Mouse (Mus musculus): ENCODE data around the gene Prkcsh. TPM values are rescaled to one million over a fixed set of nuclear protein-coding genes. Genes with fewer than 3 reads are reported as not detected.

Prkcsh gene
- polyA plus RNA-seq, 1 experiment from 2014 or later, result 79.5 TPM

- no peaks in the 10 kb centered on the region for H3K36me3 ChIP-seq
- H3K4me1 ChIP-seq (replicated peaks), result peaks cover 23% of the 10 kb centered on the region
- no peak overlapping the region for H3K27ac ChIP-seq (ENCODE audit: poor library complexity, severe bottlenecking)
- H3K4me3 ChIP-seq, result peak overlapping the region; percentile 59; the same call in 1 of the 2 replicates
- WGBS, result 5% methylated on average over 36 of the region's 36 CpGs
- no peaks in the 10 kb centered on the region for H3K9me3 ChIP-seq (replicated peaks)
- no peak for ATAC-seq (ENCODE audit: insufficient number of reproducible peaks, low FRiP score)
- no peak overlapping the region for H3K9ac ChIP-seq
- peaks cover 98% of the 10 kb centered on the region for H3K27me3 ChIP-seq (replicated peaks)
- peak overlapping the region; percentile 94 for H3K4me2 ChIP-seq
These were observed 14.8 kb upstream of the Prkcsh start for GRCm38 (mm10) chr9:21987592-21988342.

GRCm38 (mm10) chr9:21988421-21989101 lies 14.0 kb upstream of the Prkcsh start:
- H3K4me2 ChIP-seq, result peak overlapping the region; percentile 94
- H3K4me3 ChIP-seq, result peak overlapping the region; percentile 59
- 0 out of 2 replicates have a peak, but pooled peaks have one; percentile 20 for ATAC-seq (ENCODE audit: insufficient number of reproducible peaks, low FRiP score)
- peaks cover 23% of the 10 kb centered on the region for H3K4me1 ChIP-seq (replicated peaks)
- H3K36me3 ChIP-seq, result no peaks in the 10 kb centered on the region
- WGBS, result 1% methylated on average over 32 of the region's 32 CpGs
- H3K27me3 ChIP-seq (replicated peaks), result peaks cover 98% of the 10 kb centered on the region
- no peak overlapping the region for H3K27ac ChIP-seq (ENCODE audit: poor library complexity, severe bottlenecking)
- H3K9me3 ChIP-seq (replicated peaks), result no peaks in the 10 kb centered on the region
- peak overlapping the region; percentile 64 for H3K9ac ChIP-seq

- WGBS, result 1% methylated on average over 42 of the region's 42 CpGs
- Histone ChIP-seq H3K4me2 (peak within 1 kb of the TSS; percentile 94), H3K9me3 (replicated peaks) (no peaks in the 10 kb centered on the region), H3K27ac (ENCODE audit: poor library complexity, severe bottlenecking) (no peak within 1 kb of the TSS), H3K9ac (peak within 1 kb of the TSS; percentile 64), H3K4me3 (peak within 1 kb of the TSS; percentile 59), H3K4me1 (replicated peaks) (peaks cover 23% of the 10 kb centered on the region), H3K36me3 (no peaks in the 10 kb centered on the region), H3K27me3 (replicated peaks) (peaks cover 99% of the 10 kb centered on the region)
- no peak for ATAC-seq (ENCODE audit: insufficient number of reproducible peaks, low FRiP score)
These were observed 13.1 kb upstream of the Prkcsh start, which contains the start of gene Rgl3 for GRCm38 (mm10) chr9:21989230-21990110. Rgl3 (minus strand) TSS chr9:21989446.

- Histone ChIP-seq H3K4me1 (replicated peaks) (peaks cover 23% of the 10 kb centered on the region), H3K4me3 (no peak overlapping the region), H3K36me3 (no peaks in the 10 kb centered on the region), H3K27ac (ENCODE audit: poor library complexity, severe bottlenecking) (no peak overlapping the region), H3K27me3 (replicated peaks) (peaks cover 80% of the 10 kb centered on the region), H3K9me3 (replicated peaks) (no peaks in the 10 kb centered on the region; the same call in 1 of the 2 replicates), H3K9ac (no peak overlapping the region), H3K4me2 (no peak overlapping the region)
- ATAC-seq (ENCODE audit: insufficient number of reproducible peaks, low FRiP score), result no peak
- WGBS, result 68% methylated on average over 4 of the region's 4 CpGs
These were observed 10.4 kb upstream of the Prkcsh start for GRCm38 (mm10) chr9:21992227-21992626.

GRCm38 (mm10) chr9:21996178-21996867 lies 6.3 kb upstream of the Prkcsh start:
- no peak for ATAC-seq (ENCODE audit: insufficient number of reproducible peaks, low FRiP score)
- H3K27me3 ChIP-seq (replicated peaks), result peaks cover 48% of the 10 kb centered on the region
- 84% methylated on average over 3 of the region's 3 CpGs for WGBS

GRCm38 (mm10) chr9:22000296-22000695 lies 2.3 kb upstream of the Prkcsh start:
- Histone ChIP-seq H3K9ac (no peak overlapping the region), H3K27me3 (replicated peaks) (peaks cover 9% of the 10 kb centered on the region; the same call in 1 of the 2 replicates), H3K36me3 (peaks cover 14% of the 10 kb centered on the region), H3K27ac (ENCODE audit: poor library complexity, severe bottlenecking) (no peak overlapping the region), H3K4me2 (no peak overlapping the region), H3K4me1 (replicated peaks) (peaks cover 20% of the 10 kb centered on the region), H3K4me3 (no peak overlapping the region), H3K9me3 (replicated peaks) (no peaks in the 10 kb centered on the region; the same call in 1 of the 2 replicates)
- no peak for ATAC-seq (ENCODE audit: insufficient number of reproducible peaks, low FRiP score)
- WGBS, result 86% methylated on average over 6 of the region's 6 CpGs

More at GRCm38 (mm10) chr9:21996178-21996867, 6.3 kb upstream of the Prkcsh start:
- Histone ChIP-seq H3K36me3 (no peaks in the 10 kb centered on the region), H3K9me3 (replicated peaks) (no peaks in the 10 kb centered on the region; the same call in 1 of the 2 replicates), H3K4me1 (replicated peaks) (no peaks in the 10 kb centered on the region), H3K9ac (no peak overlapping the region), H3K4me2 (no peak overlapping the region), H3K27ac (ENCODE audit: poor library complexity, severe bottlenecking) (no peak overlapping the region), H3K4me3 (no peak overlapping the region)

- 79% methylated on average over 4 of the region's 4 CpGs for WGBS
- peaks cover 27% of the 10 kb centered on the region for H3K36me3 ChIP-seq
- H3K27me3 ChIP-seq (replicated peaks), result peaks cover 9% of the 10 kb centered on the region; the same call in 1 of the 2 replicates
- no peaks in the 10 kb centered on the region for H3K9me3 ChIP-seq (replicated peaks)
- no peak overlapping the region for H3K27ac ChIP-seq (ENCODE audit: poor library complexity, severe bottlenecking)
- no peak for ATAC-seq (ENCODE audit: insufficient number of reproducible peaks, low FRiP score)
- no peak overlapping the region for H3K9ac ChIP-seq
- peaks cover 20% of the 10 kb centered on the region for H3K4me1 ChIP-seq (replicated peaks)
- H3K4me3 ChIP-seq, result no peak overlapping the region
- no peak overlapping the region for H3K4me2 ChIP-seq
These were observed 973 bp upstream of the Prkcsh start for GRCm38 (mm10) chr9:22001633-22002032.

- peak overlapping the region; percentile 76 for H3K4me2 ChIP-seq
- no peaks in the 10 kb centered on the region for H3K9me3 ChIP-seq (replicated peaks)
- no peak overlapping the region; the same call in 1 of the 2 replicates for H3K27ac ChIP-seq (ENCODE audit: poor library complexity, severe bottlenecking)
- peaks cover 9% of the 10 kb centered on the region; the same call in 1 of the 2 replicates for H3K27me3 ChIP-seq (replicated peaks)
- no peak for ATAC-seq (ENCODE audit: insufficient number of reproducible peaks, low FRiP score)
- peak overlapping the region; percentile 73 for H3K9ac ChIP-seq
- peaks cover 20% of the 10 kb centered on the region for H3K4me1 ChIP-seq (replicated peaks)
- H3K36me3 ChIP-seq, result peaks cover 42% of the 10 kb centered on the region
- under 1% methylated on average over 18 of the region's 18 CpGs for WGBS
- H3K4me3 ChIP-seq, result peak overlapping the region; percentile 62
These were observed 553 bp downstream of the Prkcsh start for GRCm38 (mm10) chr9:22003163-22003554.

- Histone ChIP-seq H3K36me3 (peaks cover 56% of the 10 kb centered on the region), H3K9me3 (replicated peaks) (no peaks in the 10 kb centered on the region), H3K4me3 (no peak overlapping the region), H3K4me1 (replicated peaks) (peaks cover 20% of the 10 kb centered on the region), H3K4me2 (no peak overlapping the region), H3K9ac (no peak overlapping the region), H3K27me3 (replicated peaks) (no peaks in the 10 kb centered on the region), H3K27ac (ENCODE audit: poor library complexity, severe bottlenecking) (no peak overlapping the region)
- no peak for ATAC-seq (ENCODE audit: insufficient number of reproducible peaks, low FRiP score)
- 93% methylated on average over 12 of the region's 12 CpGs for WGBS
These were observed 1.9 kb downstream of the Prkcsh start for GRCm38 (mm10) chr9:22004546-22004945.

- no peak overlapping the region for H3K4me3 ChIP-seq
- H3K36me3 ChIP-seq, result peaks cover 87% of the 10 kb centered on the region
- H3K9me3 ChIP-seq (replicated peaks), result no peaks in the 10 kb centered on the region
- WGBS, result 78% methylated on average over 5 of the region's 5 CpGs
- H3K27me3 ChIP-seq (replicated peaks), result no peaks in the 10 kb centered on the region
- H3K27ac ChIP-seq (ENCODE audit: poor library complexity, severe bottlenecking), result no peak overlapping the region
- 0 out of 2 replicates have a peak, but pooled peaks have one; percentile 13 for ATAC-seq (ENCODE audit: insufficient number of reproducible peaks, low FRiP score)
- no peak overlapping the region for H3K9ac ChIP-seq
- H3K4me1 ChIP-seq (replicated peaks), result no peaks in the 10 kb centered on the region
- no peak overlapping the region for H3K4me2 ChIP-seq
These were observed 8.4 kb downstream of the Prkcsh start for GRCm38 (mm10) chr9:22011055-22011454.

Measured in heart, embryonic 12.5 days (tissue).